Mouse (Mus musculus) kidney, embryonic 14.5 days (tissue): ENCODE data around the gene Il24. TPM values are rescaled to one million over a fixed set of nuclear protein-coding genes. Genes with fewer than 3 reads are reported as not detected.

Experiments used
- ATAC-seq: fragments of 200-750 bp; cut with Nextera tagmentation; 2 replicates; pipeline ENCODE4 v1.8.0; 2017; ENCODE audit warnings: moderate number of reproducible peaks, mild to moderate bottlenecking, moderate TSS enrichment, moderate library complexity; ENCODE audit not compliant: low FRiP score, low TSS enrichment
- H3K27ac ChIP-seq: fragments of 300-500 bp; sonication (generic); 2 replicates; pipeline ENCODE4 v1.5.1; 2014; ENCODE audit warnings: low read depth, mild to moderate bottlenecking, low read length, moderate library complexity, mixed read lengths
- H3K27me3 ChIP-seq: fragments of 300-500 bp; sonication (generic); 2 replicates; pipeline ENCODE4 v1.6.1; 2014; ENCODE audit warnings: mild to moderate bottlenecking, low read length; ENCODE audit not compliant: control insufficient read depth, insufficient read depth
- H3K36me3 ChIP-seq: fragments of 300-500 bp; sonication (generic); 2 replicates; pipeline ENCODE4 v1.6.1; 2014; ENCODE audit warnings: low read length, mixed read lengths; ENCODE audit not compliant: control insufficient read depth, insufficient read depth
- H3K4me1 ChIP-seq: fragments of 300-500 bp; sonication (generic); 2 replicates; pipeline ENCODE4 v1.6.1; 2014; ENCODE audit warnings: low read length, mixed read lengths; ENCODE audit not compliant: control insufficient read depth, insufficient read depth
- H3K4me2 ChIP-seq: fragments of 300-500 bp; sonication (generic); replicated peaks from 2 replicates; pipeline ENCODE4 v1.6.1; 2014; ENCODE audit warnings: low read depth, mild to moderate bottlenecking, low read length
- H3K4me3 ChIP-seq: fragments of 300-500 bp; sonication (generic); 2 replicates; pipeline ENCODE4 v1.5.1; 2014; ENCODE audit warnings: mild to moderate bottlenecking, low read length
- H3K9ac ChIP-seq: fragments of 300-500 bp; sonication (generic); 2 replicates; pipeline ENCODE4 v1.6.1; 2014; ENCODE audit warnings: low read depth, mild to moderate bottlenecking, low read length, moderate library complexity
- H3K9me3 ChIP-seq: fragments of 300-500 bp; sonication (generic); 2 replicates; pipeline ENCODE4 v1.6.1; 2016; ENCODE audit warnings: low read length; ENCODE audit not compliant: control insufficient read depth
- WGBS: fragments of 180-500 bp; shearing (Covaris S2); extraction: QIAGEN DNeasy Blood & Tissue Kit; methylation state at CpG from one replicate; pipeline ENCODE4 v1.1.7; 2014; 5-methylcytosine and 5-hydroxymethylcytosine counted together
- polyA plus RNA-seq: library from polyadenylated mRNA; unstranded; fragments of >200 nt; fragmentation: Nextera tagmentation; extraction: Ambion mirVana; gene quantifications from 2 replicates; pipeline ENCODE4 v1.2.1, GENCODE M21; 2014

The Il24 gene
- polyA plus RNA-seq, 1 experiment from 2014 or later = not detected

GRCm38 (mm10) chr1:130864238-130864637 lies 23.0 kb downstream of the Il24 start:
- Histone ChIP-seq H3K4me3 (no peak overlapping the region), H3K27ac (no peak overlapping the region), H3K4me2 (no peak overlapping the region), H3K9me3 (no peaks in the 10 kb centered on the region), H3K36me3 (no peaks in the 10 kb centered on the region), H3K9ac (no peak overlapping the region), H3K4me1 (no peaks in the 10 kb centered on the region), H3K27me3 (no peaks in the 10 kb centered on the region)
- ATAC-seq = no peak
- WGBS = 79% methylated on average over 4 of the region's 4 CpGs

GRCm38 (mm10) chr1:130857456-130857855 lies 29.8 kb downstream of the Il24 start:
- no peak overlapping the region for H3K4me2 ChIP-seq
- H3K9ac ChIP-seq = no peak overlapping the region
- 59% methylated on average over 4 of the region's 4 CpGs for WGBS
- no peaks in the 10 kb centered on the region for H3K36me3 ChIP-seq
- no peaks in the 10 kb centered on the region for H3K4me1 ChIP-seq
- no peak overlapping the region for H3K4me3 ChIP-seq
- H3K9me3 ChIP-seq = no peaks in the 10 kb centered on the region
- ATAC-seq = no peak
- H3K27ac ChIP-seq = no peak overlapping the region
- H3K27me3 ChIP-seq = no peaks in the 10 kb centered on the region

- no peak overlapping the region for H3K4me3 ChIP-seq
- H3K4me1 ChIP-seq = no peaks in the 10 kb centered on the region
- no peaks in the 10 kb centered on the region for H3K27me3 ChIP-seq
- no peak for ATAC-seq
- H3K36me3 ChIP-seq = no peaks in the 10 kb centered on the region
- H3K27ac ChIP-seq = no peak overlapping the region
- 78% methylated on average over 2 of the region's 2 CpGs for WGBS
- no peak overlapping the region for H3K9ac ChIP-seq
- no peak overlapping the region for H3K4me2 ChIP-seq
- no peaks in the 10 kb centered on the region for H3K9me3 ChIP-seq
Observed at GRCm38 (mm10) chr1:130855723-130856122, 31.5 kb downstream of the Il24 start.

GRCm38 (mm10) chr1:130854819-130855218 lies 32.4 kb downstream of the Il24 start:
- H3K27ac ChIP-seq = no peak overlapping the region
- no peak overlapping the region for H3K4me2 ChIP-seq
- H3K27me3 ChIP-seq = no peaks in the 10 kb centered on the region
- H3K9me3 ChIP-seq = no peaks in the 10 kb centered on the region
- no peak overlapping the region for H3K4me3 ChIP-seq
- 85% methylated on average over 9 of the region's 9 CpGs for WGBS
- ATAC-seq = no peak
- no peaks in the 10 kb centered on the region for H3K36me3 ChIP-seq
- no peak overlapping the region for H3K9ac ChIP-seq
- no peaks in the 10 kb centered on the region for H3K4me1 ChIP-seq

GRCm38 (mm10) chr1:130850405-130850804 lies 36.8 kb downstream of the Il24 start:
- no peak overlapping the region for H3K4me2 ChIP-seq
- no peaks in the 10 kb centered on the region for H3K9me3 ChIP-seq
- no peaks in the 10 kb centered on the region for H3K4me1 ChIP-seq
- no peak overlapping the region for H3K9ac ChIP-seq
- H3K27ac ChIP-seq = no peak overlapping the region
- whole genome bisulfite sequencing = 90% methylated on average over 5 of the region's 5 CpGs
- no peaks in the 10 kb centered on the region for H3K36me3 ChIP-seq
- no peaks in the 10 kb centered on the region for H3K27me3 ChIP-seq
- no peak overlapping the region for H3K4me3 ChIP-seq
- no peak for ATAC-seq

GRCm38 (mm10) chr1:130849530-130850214 lies 37.6 kb downstream of the Il24 start:
- 85% methylated on average over 10 of the region's 10 CpGs for WGBS
- H3K9ac ChIP-seq = no peak overlapping the region
- no peaks in the 10 kb centered on the region for H3K4me1 ChIP-seq

GRCm38 (mm10) chr1:130844516-130844915 lies 42.7 kb downstream of the Il24 start:
- H3K4me2 ChIP-seq = no peak overlapping the region
- H3K9ac ChIP-seq = no peak overlapping the region
- no peaks in the 10 kb centered on the region for H3K36me3 ChIP-seq
- no peak for ATAC-seq
- H3K27ac ChIP-seq = no peak overlapping the region
- WGBS = 94% methylated on average over 7 of the region's 7 CpGs
- H3K9me3 ChIP-seq = no peaks in the 10 kb centered on the region
- no peak overlapping the region for H3K4me3 ChIP-seq
- peaks cover 6% of the 10 kb centered on the region for H3K4me1 ChIP-seq
- 0 out of 2 replicates have a peak, but pooled peaks cover 4% of the 10 kb centered on the region for H3K27me3 ChIP-seq

More at GRCm38 (mm10) chr1:130849530-130850214, 37.6 kb downstream of the Il24 start:
- Histone ChIP-seq H3K4me3 (no peak overlapping the region), H3K27me3 (no peaks in the 10 kb centered on the region), H3K9me3 (no peaks in the 10 kb centered on the region), H3K27ac (no peak overlapping the region), H3K36me3 (no peaks in the 10 kb centered on the region), H3K4me2 (no peak overlapping the region)
- no peak for ATAC-seq

- no peak overlapping the region for H3K27ac ChIP-seq
- H3K36me3 ChIP-seq = no peaks in the 10 kb centered on the region
- H3K4me2 ChIP-seq = no peak overlapping the region
- no peak overlapping the region for H3K4me3 ChIP-seq
- 0 out of 2 replicates have a peak, but pooled peaks cover 4% of the 10 kb centered on the region for H3K27me3 ChIP-seq
- no peak overlapping the region for H3K9ac ChIP-seq
- H3K4me1 ChIP-seq = peaks cover 6% of the 10 kb centered on the region
- H3K9me3 ChIP-seq = no peaks in the 10 kb centered on the region
- no peak for ATAC-seq
- WGBS = 47% methylated on average over 7 of the region's 7 CpGs
Observed at GRCm38 (mm10) chr1:130841621-130842020, 45.6 kb downstream of the Il24 start.

- Histone ChIP-seq H3K4me2 (no peak overlapping the region), H3K9ac (no peak overlapping the region), H3K4me3 (no peak overlapping the region), H3K9me3 (no peaks in the 10 kb centered on the region), H3K4me1 (peaks cover 6% of the 10 kb centered on the region), H3K27ac (no peak overlapping the region), H3K36me3 (no peaks in the 10 kb centered on the region), H3K27me3 (0 out of 2 replicates have a peak, but pooled peaks cover 4% of the 10 kb centered on the region)
- ATAC-seq = peak; percentile 68
- WGBS = 17% methylated on average over 8 of the region's 8 CpGs
Observed at GRCm38 (mm10) chr1:130840599-130841379, 46.5 kb downstream of the Il24 start.
